Mouse (Mus musculus) CH12.LX (cell line): ENCODE data around the gene Gm17949. TPM values are rescaled to one million over a fixed set of nuclear protein-coding genes. Genes with fewer than 3 reads are reported as not detected.

Experiments
- DNase-seq: peaks from one replicate; pipeline ENCODE4 v3.0.0-alpha.2; 2013; ENCODE audit errors: extremely low read depth
- H3K27ac ChIP-seq: 2 replicates; pipeline ENCODE4 v1.5.1; 2012; ENCODE audit warnings: low read depth, mild to moderate bottlenecking, control low read depth, moderate library complexity; ENCODE audit not compliant: insufficient read depth
- H3K27me3 ChIP-seq: replicated peaks from 2 replicates; pipeline ENCODE3; 2012; ENCODE audit warnings: inconsistent platforms
- H3K36me3 ChIP-seq, 2 experiments: replicated peaks in 1 of 2; 2 replicates each; pipeline versions ENCODE3 to v1.6.1; 2012; ENCODE audit warnings: inconsistent platforms in 1 of 2, low read length in 1 of 2, mild to moderate bottlenecking in 1 of 2, mixed read lengths in 1 of 2, moderate library complexity in 1 of 2; ENCODE audit not compliant: control insufficient read depth in 1 of 2, insufficient read depth in 1 of 2
- H3K4me1 ChIP-seq, 2 experiments: 2 replicates each; pipeline ENCODE4 v1.6.1; 2012; ENCODE audit warnings: inconsistent platforms in 1 of 2, moderate library complexity in 1 of 2; ENCODE audit not compliant: insufficient read depth in 2 of 2, control insufficient read depth in 1 of 2
- H3K4me2 ChIP-seq: 2 replicates; pipeline ENCODE4 v1.6.1; 2012; ENCODE audit warnings: low read depth, mild to moderate bottlenecking, control low read depth; ENCODE audit not compliant: poor library complexity, insufficient read depth, severe bottlenecking
- H3K4me3 ChIP-seq, 3 experiments: fragments of 150-350 bp in 1 of 3; sonication (generic) in 1 of 3; replicated peaks in 1 of 3; 2 replicates each; pipeline versions ENCODE3 to v1.5.1; 2011 to 2012; ENCODE audit warnings: low read depth in 2 of 3, low read length in 2 of 3, mild to moderate bottlenecking in 2 of 3, moderate library complexity in 2 of 3, control low read depth in 1 of 3, improper control_type of control experiment in 1 of 3, inconsistent platforms in 1 of 3, mixed read lengths in 1 of 3; ENCODE audit not compliant: poor library complexity in 1 of 3
- H3K79me2 ChIP-seq: replicated peaks from 2 replicates; pipeline ENCODE4 v1.6.1; 2012; ENCODE audit warnings: mild to moderate bottlenecking, moderate library complexity; ENCODE audit not compliant: control insufficient read depth, poor library complexity, insufficient read depth, severe bottlenecking; ENCODE audit errors: extremely low read depth
- H3K9ac ChIP-seq: 2 replicates; pipeline ENCODE4 v1.6.1; 2012; ENCODE audit warnings: low read depth, mild to moderate bottlenecking, control low read depth, moderate library complexity; ENCODE audit not compliant: insufficient read depth
- H3K9me3 ChIP-seq: replicated peaks from 2 replicates; pipeline ENCODE3; 2012; ENCODE audit warnings: low read length, inconsistent platforms, mixed read lengths
- BHLHE40 ChIP-seq: IDR thresholded peaks from 2 replicates; pipeline ENCODE4 v1.6.1; 2011; ENCODE audit warnings: mild to moderate bottlenecking, low read depth, low read length, improper control_type of control experiment
- E2F4 ChIP-seq: IDR thresholded peaks from 2 replicates; pipeline ENCODE4 v1.6.1; 2011; ENCODE audit warnings: low read depth, low read length, improper control_type of control experiment; ENCODE audit not compliant: insufficient replicate concordance
- ELF1 ChIP-seq: IDR thresholded peaks from 2 replicates; pipeline ENCODE4 v1.6.1; 2014; ENCODE audit warnings: low read depth, mild to moderate bottlenecking, inconsistent platforms, low read length, improper control_type of control experiment
- EP300 ChIP-seq: IDR thresholded peaks from 2 replicates; pipeline ENCODE4 v1.6.1; 2011; ENCODE audit warnings: low read length, improper control_type of control experiment
- ETS1 ChIP-seq: conservative IDR thresholded peaks from 2 replicates; pipeline ENCODE4 v1.6.1; 2012; ENCODE audit warnings: low read depth, mild to moderate bottlenecking, inconsistent platforms, low read length, improper control_type of control experiment, moderate library complexity
- GABPA ChIP-seq: IDR thresholded peaks from 2 replicates; pipeline ENCODE4 v1.6.1; 2012; ENCODE audit warnings: low read depth, low read length, improper control_type of control experiment, inconsistent platforms; ENCODE audit not compliant: insufficient replicate concordance
- HCFC1 ChIP-seq: IDR thresholded peaks from 2 replicates; pipeline ENCODE4 v1.6.1; 2012; ENCODE audit warnings: low read depth, mild to moderate bottlenecking, inconsistent platforms, low read length, improper control_type of control experiment
- IRF4 ChIP-seq: IDR thresholded peaks from 2 replicates; pipeline ENCODE4 v1.6.1; 2014; ENCODE audit warnings: low read depth, mild to moderate bottlenecking, inconsistent platforms, low read length, improper control_type of control experiment
- JUND ChIP-seq: conservative IDR thresholded peaks from 2 replicates; pipeline ENCODE4 v1.6.1; 2011; ENCODE audit warnings: low read depth, low read length, improper control_type of control experiment
- KAT2A ChIP-seq: IDR thresholded peaks from 2 replicates; pipeline ENCODE4 v1.6.1; 2012; ENCODE audit warnings: low read length, improper control_type of control experiment, inconsistent platforms; ENCODE audit not compliant: insufficient replicate concordance
- MEF2A ChIP-seq: IDR thresholded peaks from 2 replicates; pipeline ENCODE4 v1.6.1; 2014; ENCODE audit warnings: low read depth, mild to moderate bottlenecking, inconsistent platforms, low read length, improper control_type of control experiment, borderline replicate concordance
- MYC ChIP-seq: IDR thresholded peaks from 2 replicates; pipeline ENCODE4 v1.6.1; 2011; ENCODE audit warnings: low read depth, mild to moderate bottlenecking, improper control_type of control experiment, low read length
- PAX5 ChIP-seq: IDR thresholded peaks from 2 replicates; pipeline ENCODE4 v1.6.1; 2012; ENCODE audit warnings: low read length, inconsistent platforms, mixed read lengths
- POLR2A ChIP-seq: IDR thresholded peaks from 2 replicates; pipeline ENCODE4 v1.6.1; 2011; ENCODE audit warnings: low read depth, mild to moderate bottlenecking, improper control_type of control experiment, low read length
- POLR2AphosphoS2 ChIP-seq: IDR thresholded peaks from 2 replicates; pipeline ENCODE4 v1.6.1; 2011; ENCODE audit warnings: low read depth, low read length, improper control_type of control experiment
- RAD21 ChIP-seq: IDR thresholded peaks from 2 replicates; pipeline ENCODE4 v1.6.1; 2011; ENCODE audit warnings: low read depth, mild to moderate bottlenecking, low read length, improper control_type of control experiment, moderate library complexity
- RCOR1 ChIP-seq: conservative IDR thresholded peaks from 2 replicates; pipeline ENCODE4 v1.6.1; 2012; ENCODE audit warnings: low read depth, mild to moderate bottlenecking, inconsistent platforms, low read length, improper control_type of control experiment
- SIN3A ChIP-seq: IDR thresholded peaks from 2 replicates; pipeline ENCODE4 v1.6.1; 2012; ENCODE audit warnings: low read length, improper control_type of control experiment, inconsistent platforms
- SMC3 ChIP-seq: IDR thresholded peaks from 2 replicates; pipeline ENCODE4 v1.6.1; 2011; ENCODE audit warnings: low read depth, low read length, improper control_type of control experiment
- UBTF ChIP-seq: IDR thresholded peaks from 2 replicates; pipeline ENCODE4 v1.6.1; 2012; ENCODE audit warnings: low read depth, mild to moderate bottlenecking, inconsistent platforms, low read length, improper control_type of control experiment, moderate library complexity
- USF1 ChIP-seq: IDR thresholded peaks from 2 replicates; pipeline ENCODE4 v1.6.1; 2014; ENCODE audit warnings: low read depth, mild to moderate bottlenecking, inconsistent platforms, low read length, improper control_type of control experiment
- ZC3H11A ChIP-seq: IDR thresholded peaks from 2 replicates; pipeline ENCODE4 v1.6.1; 2012; ENCODE audit warnings: low read depth, mild to moderate bottlenecking, inconsistent platforms, low read length, improper control_type of control experiment
- ZKSCAN1 ChIP-seq: IDR thresholded peaks from 2 replicates; pipeline ENCODE4 v1.6.1; 2012; ENCODE audit warnings: low read depth, inconsistent platforms, low read length, improper control_type of control experiment, borderline replicate concordance
- ZMIZ1 ChIP-seq: IDR thresholded peaks from 2 replicates; pipeline ENCODE4 v1.6.1; 2012; ENCODE audit warnings: low read depth, mild to moderate bottlenecking, inconsistent platforms, low read length, improper control_type of control experiment
- ZNF384 ChIP-seq: IDR thresholded peaks from 2 replicates; pipeline ENCODE4 v1.6.1; 2012; ENCODE audit warnings: low read depth, low read length, improper control_type of control experiment, inconsistent platforms
- dilution Hi-C: fragments of 300-500 bp; cut with MboI; formaldehyde crosslinking; loops from 2 replicates; pipeline ENCODE4 v1.14.3; 2020; ENCODE audit warnings: low sequenced_read_pairs; ENCODE audit not compliant: extremely low pct_unique_long_range_greater_than_20kb, extremely low pct_ligation_motif_present
- in situ Hi-C: fragments of 300-500 bp; cut with MboI; formaldehyde crosslinking; loops from 3 replicates; pipeline ENCODE4 v1.14.3; 2019; ENCODE audit warnings: low sequenced_read_pairs, low pct_ligation_motif_present, low pct_unique_long_range_greater_than_20kb, mixed read lengths
- polyA plus RNA-seq: library from polyadenylated mRNA; unstranded; fragments of >175 nt; gene quantifications from 2 replicates; pipeline ENCODE4 v1.2.1, GENCODE M21; 2012; ENCODE audit warnings: low read depth; ENCODE audit not compliant: insufficient read length
- total RNA-seq, 2 experiments: library from RNA; depleted of rRNA; stranded (reverse); fragments of 300-350 nt in 1 of 2; fragments of >200 nt in 1 of 2; gene quantifications; 2 replicates each; pipeline ENCODE4 v1.2.3; 2012 to 2014

Gene Gm17949
- total and polyA plus RNA-seq, 3 experiments = not detected

GRCm38 (mm10) chr17:57001228-57001627 lies 10.0 kb upstream of the Gm17949 start:
- Histone ChIP-seq H3K27ac (no peak overlapping the region), H3K79me2 (no peaks in the 10 kb centered on the region), H3K9ac (no peak overlapping the region), H3K36me3 (peaks cover 55 to 84% of the 10 kb centered on the region in 2 experiments), H3K4me3 (no peak overlapping the region), H3K9me3 (no peaks in the 10 kb centered on the region), H3K4me1 (peaks cover 4 to 27% of the 10 kb centered on the region in 2 experiments; a peak in 3 of 4 replicates), H3K4me2 (no peak overlapping the region), H3K27me3 (no peaks in the 10 kb centered on the region)
- no peak for DNase-seq
- dilution Hi-C loops (no loop called here), in situ Hi-C loops (no loop called here)
- no peak for TF ChIP-seq MYC
- TF ChIP-seq ZNF384 = no peak
- no peak for TF ChIP-seq POLR2AphosphoS2
- no peak for TF ChIP-seq BHLHE40
- TF ChIP-seq JUND = no peak
- TF ChIP-seq E2F4 = no peak
- no peak for TF ChIP-seq EP300
- TF ChIP-seq ZMIZ1 = no peak
- TF ChIP-seq POLR2A = 0 out of 2 replicates have a peak, but pooled peaks have one; percentile 21

DNA sequence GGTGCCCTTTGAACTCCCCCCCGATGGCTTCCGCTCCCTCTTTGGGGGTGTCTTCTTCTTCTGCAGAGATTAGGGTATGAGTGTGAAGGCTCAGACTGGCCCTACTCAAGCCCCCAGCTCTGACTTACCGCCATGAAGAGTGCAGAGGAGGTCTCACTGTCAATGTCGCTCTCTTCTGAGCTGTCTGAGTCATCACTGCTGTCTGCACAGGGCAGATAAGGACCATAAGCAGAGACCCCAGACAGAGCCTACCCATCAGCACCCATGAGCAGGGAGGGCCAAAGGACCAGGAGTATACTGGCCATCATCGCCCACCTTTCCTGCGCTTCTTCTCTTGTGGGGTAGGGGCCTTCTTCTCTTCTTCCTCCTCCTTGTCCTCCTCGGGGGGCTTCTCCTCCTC lies 7.3 kb upstream of the Gm17949 start:
- H3K36me3 ChIP-seq = peaks cover 72 to 96% of the 10 kb centered on the region in 2 experiments
- no peaks in the 10 kb centered on the region; the same call in 1 of the 2 replicates for H3K79me2 ChIP-seq
- TF ChIP-seq GABPA (no peak), HCFC1 (no peak), KAT2A (no peak), ZNF384 (no peak)
- no peak overlapping the region for H3K9ac ChIP-seq
- DNase-seq = no peak
- H3K4me3 ChIP-seq = no peak overlapping the region
- H3K27ac ChIP-seq = no peak overlapping the region
- no peaks in the 10 kb centered on the region for H3K27me3 ChIP-seq
- dilution Hi-C loops (no loop called here), in situ Hi-C loops (no loop called here)
- H3K9me3 ChIP-seq = no peaks in the 10 kb centered on the region
- peaks cover 4 to 6% of the 10 kb centered on the region in 2 experiments; a peak in 3 of 4 replicates for H3K4me1 ChIP-seq
- no peak overlapping the region for H3K4me2 ChIP-seq

GRCm38 (mm10) chr17:57007137-57007905 lies 3.9 kb upstream of the Gm17949 start:
- in situ Hi-C loops (no loop called here), dilution Hi-C loops (no loop called here)
- TF ChIP-seq GABPA (no peak), USF1 (no peak), RAD21 (peak; percentile 7), ZC3H11A (no peak), ELF1 (no peak), SIN3A (no peak), KAT2A (no peak), IRF4 (no peak), MEF2A (no peak), ZKSCAN1 (no peak), PAX5 (no peak), ETS1 (no peak), RCOR1 (no peak), UBTF (no peak), SMC3 (peak; percentile 46)

More at GRCm38 (mm10) chr17:57007137-57007905, 3.9 kb upstream of the Gm17949 start:
- no peak for DNase-seq
- Histone ChIP-seq H3K9me3 (no peaks in the 10 kb centered on the region), H3K4me3 (no peak overlapping the region), H3K79me2 (peaks cover 16% of the 10 kb centered on the region), H3K9ac (no peak overlapping the region), H3K36me3 (peaks cover 64 to 70% of the 10 kb centered on the region in 2 experiments), H3K4me1 (peaks cover 3 to 13% of the 10 kb centered on the region in 2 experiments), H3K27ac (no peak overlapping the region), H3K4me2 (no peak overlapping the region), H3K27me3 (no peaks in the 10 kb centered on the region)
